Mouse (Mus musculus): ENCODE results near the gene Otulin.

- no peak for TF ChIP-seq CTCF (IDR thresholded peaks at IDR 0.05; ENCODE audit: low read depth, low read length)
- TF ChIP-seq GATA1 (IDR thresholded peaks at IDR 0.05; ENCODE audit: borderline replicate concordance, low read length), result no peak
Observed at GRCm38 (mm10) chr15:27549878-27550277, 80.6 kb downstream of the Otulin start.

Measured in G1E (cell line).